9 mouse cellular contexts compared by ENCODE assay signal in genomic region chr1:135544504-135545146, GRCm38 (mm10).
DNase-seq lines count a peak whose midpoint lies in the region; ATAC-seq and TF ChIP-seq lines count a peak whose summit lies in the region.
"Had no signal": no experiment of that assay in that cellular context is flagged by ENCODE, and none has a peak within 500 bp of the region (broad histone marks: within the 10 kb centered on the region; RNA-seq: fewer than 3 reads in every experiment).

No protein-coding gene starts in this region.

- H3K27ac ChIP-seq in embryonic facial prominence, embryonic 12.5 days = 0 out of 2 replicates have a peak overlapping the region, but pooled peaks have one; percentile 30
- H3K27ac ChIP-seq in heart, adult 2 months = peak overlapping the region; percentile 24; the same call in 1 of the 2 replicates
- H3K27ac ChIP-seq in liver, embryonic 13.5 days = no peak overlapping the region
- H3K27ac ChIP-seq in neural tube, embryonic 11.5 days (ENCODE audit: low read depth, low read length) = no peak overlapping the region
- H3K27ac ChIP-seq: liver, embryonic 15.5 days had no signal

- no peaks in the 10 kb centered on the region for H3K9me3 ChIP-seq in embryonic facial prominence, embryonic 12.5 days
- no peaks in the 10 kb centered on the region for H3K9me3 ChIP-seq in liver, embryonic 13.5 days (replicated peaks)
- H3K9me3 ChIP-seq in neural tube, embryonic 11.5 days (ENCODE audit: control insufficient read depth, low read length) = no peaks in the 10 kb centered on the region
- H3K9me3 ChIP-seq: liver, embryonic 15.5 days had no signal

- no peak for ATAC-seq in embryonic facial prominence, embryonic 12.5 days (ENCODE audit: insufficient number of reproducible peaks, insufficient read depth, low FRiP score, low TSS enrichment)
- ATAC-seq in liver, embryonic 13.5 days (ENCODE audit: low read depth) = no peak
- peak; percentile 38; the same call in 1 of the 2 replicates for ATAC-seq in neural tube, embryonic 11.5 days (ENCODE audit: insufficient read depth, low FRiP score, low TSS enrichment)

- 40% methylated on average over 16 of the region's 16 CpGs for WGBS in embryonic facial prominence, embryonic 12.5 days
- 26% methylated on average over 16 of the region's 16 CpGs for WGBS in heart, adult 2 months
- WGBS in liver, embryonic 13.5 days (ENCODE audit: insufficient replicate concordance) = 40% methylated on average over 16 of the region's 16 CpGs
- 42% methylated on average over 16 of the region's 16 CpGs for WGBS in neural tube, embryonic 11.5 days

- intact Hi-C loops in heart, adult 2 months (cut with DNase I) = loop anchor here (1.0 kb wide), 2 partner anchors 126 to 155 kb away; no protein-coding TSS in a partner anchor

- H3K4me1 ChIP-seq in embryonic facial prominence, embryonic 12.5 days = peaks cover 16% of the 10 kb centered on the region; the same call in 1 of the 2 replicates
- peaks cover 21% of the 10 kb centered on the region for H3K4me1 ChIP-seq in heart, adult 2 months (ENCODE audit: control insufficient read depth, insufficient read depth, low read length)
- H3K4me1 ChIP-seq in liver, embryonic 13.5 days (replicated peaks) = no peaks in the 10 kb centered on the region
- peaks cover 13% of the 10 kb centered on the region for H3K4me1 ChIP-seq in neural tube, embryonic 11.5 days (ENCODE audit: control insufficient read depth, insufficient read depth, low read length)
- H3K4me1 ChIP-seq: liver, embryonic 15.5 days had no signal

- H3K27me3 ChIP-seq in embryonic facial prominence, embryonic 12.5 days = no peaks in the 10 kb centered on the region
- no peaks in the 10 kb centered on the region for H3K27me3 ChIP-seq in heart, adult 2 months (ENCODE audit: control insufficient read depth, insufficient read depth, low read length)
- no peaks in the 10 kb centered on the region for H3K27me3 ChIP-seq in liver, embryonic 13.5 days
- no peaks in the 10 kb centered on the region for H3K27me3 ChIP-seq in neural tube, embryonic 11.5 days (ENCODE audit: control insufficient read depth, insufficient read depth, low read length)
- H3K27me3 ChIP-seq: liver, embryonic 15.5 days had no signal

- peak; percentile 95 for TF ChIP-seq CTCF in heart, adult 2 months (IDR thresholded peaks at IDR 0.05)

- H3K4me3 ChIP-seq in embryonic facial prominence, embryonic 12.5 days = no peak overlapping the region
- no peak overlapping the region for H3K4me3 ChIP-seq in heart, adult 2 months
- H3K4me3 ChIP-seq in liver, embryonic 13.5 days (replicated peaks) = no peak overlapping the region
- H3K4me3 ChIP-seq in neural tube, embryonic 11.5 days (ENCODE audit: low read depth, low read length) = no peak overlapping the region
- H3K4me3 ChIP-seq: liver, embryonic 15.5 days had no signal

- TF ChIP-seq EP300 in heart, adult 2 months (IDR thresholded peaks at IDR 0.05; ENCODE audit: insufficient read depth, low read depth, low read length) = peak; percentile 97

- no peak for TF ChIP-seq POLR2A in heart, adult 2 months (IDR thresholded peaks at IDR 0.05; ENCODE audit: insufficient read depth, low read depth, low read length)

- no peaks in the 10 kb centered on the region for H3K79me2 ChIP-seq in heart, adult 2 months (replicated peaks; ENCODE audit: control insufficient read depth, insufficient read depth, low read length)

- H3K4me2 ChIP-seq in embryonic facial prominence, embryonic 12.5 days (replicated peaks) = no peak overlapping the region
- no peak overlapping the region for H3K4me2 ChIP-seq in liver, embryonic 13.5 days
- no peak overlapping the region for H3K4me2 ChIP-seq in neural tube, embryonic 11.5 days (ENCODE audit: low read depth)
- H3K4me2 ChIP-seq: liver, embryonic 15.5 days had no signal

- no peaks in the 10 kb centered on the region for H3K36me3 ChIP-seq in embryonic facial prominence, embryonic 12.5 days
- H3K36me3 ChIP-seq in heart, adult 2 months (ENCODE audit: control insufficient read depth, insufficient read depth, low read length) = no peaks in the 10 kb centered on the region
- no peaks in the 10 kb centered on the region for H3K36me3 ChIP-seq in liver, embryonic 13.5 days
- H3K36me3 ChIP-seq in neural tube, embryonic 11.5 days (ENCODE audit: control insufficient read depth, insufficient read depth, low read length) = no peaks in the 10 kb centered on the region
- H3K36me3 ChIP-seq: liver, embryonic 15.5 days had no signal

- peak; percentile 75 for DNase-seq in CD4-positive helper T cell, adult 2 months (ENCODE audit: low read depth, low spot score)
- peak; percentile 92 for DNase-seq in adrenal gland, postnatal 10 days
- DNase-seq in heart, adult 2 months = peak; percentile 84 to 86
- peak; percentile 91 for DNase-seq in kidney, postnatal 10 days
- peak; percentile 20 for DNase-seq in liver, embryonic 13.5 days
- DNase-seq in neural tube, embryonic 11.5 days (ENCODE audit: low spot score) = peak; percentile 86
- peak; percentile 90 for DNase-seq in telencephalon, adult 2 months (ENCODE audit: low read depth, low spot score)

- H3K9ac ChIP-seq in embryonic facial prominence, embryonic 12.5 days = no peak overlapping the region
- H3K9ac ChIP-seq in heart, adult 2 months (ENCODE audit: low read depth, low read length) = no peak overlapping the region
- no peak overlapping the region for H3K9ac ChIP-seq in liver, embryonic 13.5 days
- no peak overlapping the region for H3K9ac ChIP-seq in neural tube, embryonic 11.5 days (ENCODE audit: low read length)
- H3K9ac ChIP-seq: liver, embryonic 15.5 days had no signal

Comparison
In these comparisons a context has a peak if more than half of its experiments do, and no peak if none do; other contexts are left out.
1. DNase-seq: peak in every context shown above with its lines; median percentile 92 in adrenal gland, postnatal 10 days; 91 in kidney, postnatal 10 days; 90 in telencephalon, adult 2 months; 86 in neural tube, embryonic 11.5 days; 85 in heart, adult 2 months; 75 in CD4-positive helper T cell, adult 2 months; 20 in liver, embryonic 13.5 days.
2. H3K27ac ChIP-seq: peak in embryonic facial prominence, embryonic 12.5 days (single experiment) and heart, adult 2 months (single experiment); none in liver, embryonic 13.5 days (single experiment) and neural tube, embryonic 11.5 days (single experiment).